Mouse (Mus musculus) small intestine, adult 2 months (tissue): ENCODE measurements at regions not wholly inside any gene's neighbourhood (a gene's known extent, or its start where the extent isn't known, plus 50 kb on each side); places are given as distances from the start of the nearest gene placed in this dataset.

ENCODE experiments used
- CTCF ChIP-seq: fragments of 200-500 bp; IDR thresholded peaks from 2 replicates; pipeline ENCODE4 v1.5.1; 2012; ENCODE audit warnings: low read depth, mild to moderate bottlenecking, control low read depth, inconsistent platforms, low read length, moderate library complexity, mixed read lengths; ENCODE audit not compliant: insufficient replicate concordance, insufficient read length; ENCODE audit errors: extremely low read depth
- POLR2A ChIP-seq: fragments of 200-500 bp; IDR thresholded peaks from 2 replicates; pipeline ENCODE4 v1.6.1; 2012; ENCODE audit warnings: low read depth, mild to moderate bottlenecking, control low read depth, inconsistent platforms, low read length, moderate library complexity

- TF ChIP-seq CTCF (no peak), POLR2A (no peak)
Measured at GRCm38 (mm10) chr12:50847976-50848375, 199.1 kb upstream of the Prkd1 start.
